Mouse (Mus musculus): ENCODE results near the gene Gm45837.

DNA sequence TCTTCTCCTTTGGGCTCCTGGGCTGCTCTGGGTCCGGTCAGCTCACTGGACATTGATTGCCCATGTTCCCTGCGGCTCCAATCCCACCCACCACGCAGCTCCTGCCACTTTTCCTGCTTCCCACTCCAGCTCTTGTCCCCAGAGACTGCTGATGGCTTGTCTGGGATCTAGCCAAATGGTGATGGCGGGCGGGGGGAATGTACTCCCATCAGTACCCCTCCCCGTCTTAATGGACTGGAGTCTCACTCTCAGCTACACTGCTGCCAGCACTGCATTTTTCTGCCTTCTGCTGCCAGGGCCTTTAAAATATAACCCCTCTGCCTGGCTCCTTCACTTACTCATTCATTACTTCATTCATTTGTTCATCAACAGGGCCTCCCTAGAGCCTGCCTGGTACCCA is 13.3 kb downstream of the Gm45837 start:
- TF ChIP-seq CTCF (conservative IDR thresholded peaks at IDR 0.05; ENCODE audit: low read length) (no peak), POU5F1 (IDR thresholded peaks at IDR 0.05; ENCODE audit: borderline replicate concordance, low read length) (no peak)

Data from E14TG2a.4 (cell line).